Mouse (Mus musculus) heart, embryonic 11.5 days (tissue): ENCODE measurements around the gene Lbhd2. TPM values are rescaled to one million over a fixed set of nuclear protein-coding genes. Genes with fewer than 3 reads are reported as not detected.

ENCODE experiments used
- ATAC-seq: fragments of 200-750 bp; cut with Nextera tagmentation; replicated peaks from 2 replicates; pipeline ENCODE4 v1.8.0; 2017; ENCODE audit warnings: moderate library complexity; ENCODE audit not compliant: insufficient number of reproducible peaks, low FRiP score, low TSS enrichment
- H3K27ac ChIP-seq: fragments of 300-500 bp; sonication (generic); 2 replicates; pipeline ENCODE4 v1.5.1; 2014; ENCODE audit warnings: mild to moderate bottlenecking, low read depth, low read length
- H3K27me3 ChIP-seq: fragments of 300-500 bp; sonication (generic); 2 replicates; pipeline ENCODE4 v1.6.1; 2014; ENCODE audit warnings: mild to moderate bottlenecking, low read length, mixed read lengths; ENCODE audit not compliant: control insufficient read depth, insufficient read depth
- H3K36me3 ChIP-seq: fragments of 300-500 bp; sonication (generic); 2 replicates; pipeline ENCODE4 v1.6.1; 2014; ENCODE audit warnings: mild to moderate bottlenecking, low read length, moderate library complexity, mixed read lengths; ENCODE audit not compliant: control insufficient read depth, insufficient read depth
- H3K4me1 ChIP-seq: fragments of 300-500 bp; sonication (generic); 2 replicates; pipeline ENCODE4 v1.6.1; 2014; ENCODE audit warnings: low read length; ENCODE audit not compliant: control insufficient read depth, insufficient read depth
- H3K4me2 ChIP-seq: fragments of 300-500 bp; sonication (generic); 2 replicates; pipeline ENCODE4 v1.6.1; 2014; ENCODE audit warnings: mild to moderate bottlenecking, moderate library complexity
- H3K4me3 ChIP-seq: fragments of 300-500 bp; sonication (generic); 2 replicates; pipeline ENCODE4 v1.5.1; 2014; ENCODE audit warnings: low read depth, low read length
- H3K9ac ChIP-seq: fragments of 300-500 bp; sonication (generic); 2 replicates; pipeline ENCODE4 v1.6.1; 2014; ENCODE audit warnings: mild to moderate bottlenecking, low read depth, low read length, moderate library complexity
- H3K9me3 ChIP-seq: fragments of 300-500 bp; sonication (generic); replicated peaks from 2 replicates; pipeline ENCODE4 v1.6.1; 2016; ENCODE audit warnings: low read length; ENCODE audit not compliant: control insufficient read depth
- WGBS: fragments of 180-500 bp; shearing (Covaris S2); extraction: QIAGEN DNeasy Blood & Tissue Kit; methylation state at CpG from one replicate; pipeline ENCODE4 v1.1.7; 2014; ENCODE audit not compliant: insufficient replicate concordance; 5-methylcytosine and 5-hydroxymethylcytosine counted together
- polyA plus RNA-seq: library from polyadenylated mRNA; unstranded; fragments of >200 nt; fragmentation: Nextera tagmentation; extraction: Ambion mirVana; gene quantifications from 2 replicates; pipeline ENCODE4 v1.2.1, GENCODE M21; 2014

Lbhd2 gene
- polyA plus RNA-seq, 1 experiment from 2014 or later = 0.50 TPM

- ATAC-seq = peak; percentile 73
- peak overlapping the region; percentile 26 for H3K4me3 ChIP-seq
- H3K9ac ChIP-seq = peak overlapping the region; percentile 50
- peak overlapping the region; percentile 66 for H3K4me2 ChIP-seq
- H3K9me3 ChIP-seq = no peaks in the 10 kb centered on the region
- under 1% methylated on average over 21 of the region's 21 CpGs for WGBS
- peaks cover 20% of the 10 kb centered on the region for H3K27me3 ChIP-seq
- peak overlapping the region; percentile 41 for H3K27ac ChIP-seq
- H3K4me1 ChIP-seq = peaks cover 21% of the 10 kb centered on the region
- no peaks in the 10 kb centered on the region for H3K36me3 ChIP-seq
Measured at GRCm38 (mm10) chr12:111413300-111413699, 6.7 kb downstream of the Lbhd2 start.

- WGBS = 3% methylated on average over 17 of the region's 17 CpGs
- Histone ChIP-seq H3K27ac (no peak within 1 kb of the TSS), H3K9ac (no peak within 1 kb of the TSS), H3K4me3 (peak within 1 kb of the TSS; percentile 29), H3K27me3 (peaks cover 20% of the 10 kb centered on the region), H3K9me3 (no peaks in the 10 kb centered on the region), H3K4me1 (peaks cover 32% of the 10 kb centered on the region), H3K36me3 (no peaks in the 10 kb centered on the region), H3K4me2 (peak within 1 kb of the TSS; percentile 74)
- no peak for ATAC-seq
Measured at GRCm38 (mm10) chr12:111416921-111417779, 10.5 kb downstream of the Lbhd2 start, which contains the start of gene Exoc3l4. Gene Exoc3l4 (plus strand): TSS chr12:111417017.

- peaks cover 48% of the 10 kb centered on the region for H3K27me3 ChIP-seq
- ATAC-seq = no peak
Measured at GRCm38 (mm10) chr12:111419918-111420317, 13.3 kb downstream of the Lbhd2 start.

GRCm38 (mm10) chr12:111420946-111421709 is 14.5 kb downstream of the Lbhd2 start:
- Histone ChIP-seq H3K9ac (0 out of 2 replicates have a peak overlapping the region, but pooled peaks have one; percentile 22), H3K4me1 (peaks cover 28% of the 10 kb centered on the region), H3K36me3 (no peaks in the 10 kb centered on the region), H3K27me3 (peaks cover 56% of the 10 kb centered on the region), H3K4me3 (no peak overlapping the region), H3K27ac (no peak overlapping the region), H3K4me2 (peak overlapping the region; percentile 42), H3K9me3 (no peaks in the 10 kb centered on the region)
- no peak; the same call in 1 of the 2 replicates for ATAC-seq
- WGBS = 24% methylated on average over 7 of the region's 7 CpGs

More at GRCm38 (mm10) chr12:111419918-111420317, 13.3 kb downstream of the Lbhd2 start:
- no peak overlapping the region for H3K27ac ChIP-seq
- no peaks in the 10 kb centered on the region for H3K36me3 ChIP-seq
- no peak overlapping the region for H3K9ac ChIP-seq
- peaks cover 25% of the 10 kb centered on the region for H3K4me1 ChIP-seq
- H3K4me3 ChIP-seq = no peak overlapping the region
- no peak overlapping the region for H3K4me2 ChIP-seq
- H3K9me3 ChIP-seq = no peaks in the 10 kb centered on the region
- 70% methylated on average over 5 of the region's 5 CpGs for WGBS

GRCm38 (mm10) chr12:111422852-111423251 is 16.2 kb downstream of the Lbhd2 start:
- Histone ChIP-seq H3K9me3 (no peaks in the 10 kb centered on the region), H3K4me2 (no peak overlapping the region; the same call in 1 of the 2 replicates), H3K36me3 (no peaks in the 10 kb centered on the region), H3K27ac (no peak overlapping the region), H3K4me3 (no peak overlapping the region), H3K9ac (no peak overlapping the region), H3K27me3 (peaks cover 65% of the 10 kb centered on the region), H3K4me1 (peaks cover 22% of the 10 kb centered on the region)
- ATAC-seq = no peak
- 54% methylated on average over 5 of the region's 5 CpGs for WGBS

- Histone ChIP-seq H3K9me3 (no peaks in the 10 kb centered on the region), H3K27ac (no peak overlapping the region), H3K36me3 (no peaks in the 10 kb centered on the region), H3K9ac (0 out of 2 replicates have a peak overlapping the region, but pooled peaks have one; percentile 17), H3K4me2 (peak overlapping the region; percentile 65), H3K4me3 (peak overlapping the region; percentile 31), H3K4me1 (peaks cover 26% of the 10 kb centered on the region), H3K27me3 (peaks cover 69% of the 10 kb centered on the region)
- no peak for ATAC-seq
- 7% methylated on average over 43 of the region's 43 CpGs for WGBS
Measured at GRCm38 (mm10) chr12:111423570-111424129, 17.0 kb downstream of the Lbhd2 start.

- WGBS = 27% methylated on average over 9 of the region's 9 CpGs
- ATAC-seq = no peak
- no peaks in the 10 kb centered on the region for H3K36me3 ChIP-seq
- no peaks in the 10 kb centered on the region for H3K9me3 ChIP-seq
- no peak overlapping the region for H3K27ac ChIP-seq
- H3K4me3 ChIP-seq = no peak overlapping the region
- H3K9ac ChIP-seq = no peak overlapping the region
- peaks cover 34% of the 10 kb centered on the region for H3K4me1 ChIP-seq
- H3K4me2 ChIP-seq = no peak overlapping the region
- H3K27me3 ChIP-seq = peaks cover 62% of the 10 kb centered on the region
Measured at GRCm38 (mm10) chr12:111424547-111424946, 17.9 kb downstream of the Lbhd2 start.

GRCm38 (mm10) chr12:111425258-111425657 is 18.6 kb downstream of the Lbhd2 start:
- WGBS = 3% methylated on average over 15 of the region's 15 CpGs
- no peaks in the 10 kb centered on the region for H3K36me3 ChIP-seq
- H3K9ac ChIP-seq = no peak overlapping the region
- H3K27me3 ChIP-seq = peaks cover 66% of the 10 kb centered on the region
- H3K4me1 ChIP-seq = peaks cover 41% of the 10 kb centered on the region
- H3K4me3 ChIP-seq = no peak overlapping the region
- H3K4me2 ChIP-seq = no peak overlapping the region
- no peaks in the 10 kb centered on the region for H3K9me3 ChIP-seq
- H3K27ac ChIP-seq = no peak overlapping the region
- ATAC-seq = no peak
